Mouse (Mus musculus) MEL (cell line): ENCODE data around the gene Slitrk2. TPM values are rescaled to one million over a fixed set of nuclear protein-coding genes. Genes with fewer than 3 reads are reported as not detected.

ENCODE experiments used
- DNase-seq: peaks from one replicate; pipeline ENCODE4 v3.0.0; 2011; ENCODE audit warnings: low read depth, low spot score
- H3K27ac ChIP-seq: 2 replicates; pipeline ENCODE4 v1.5.1; 2012; ENCODE audit warnings: low read depth, mild to moderate bottlenecking, control low read depth, low read length, moderate library complexity; ENCODE audit not compliant: control insufficient read depth
- H3K27me3 ChIP-seq, 2 experiments: fragments of 150-350 bp in 1 of 2; sonication (generic) in 1 of 2; 2 replicates each; pipeline ENCODE4 v1.6.1; 2012; ENCODE audit warnings: low read length in 2 of 2, mild to moderate bottlenecking in 2 of 2, improper control_type of control experiment in 1 of 2, moderate library complexity in 1 of 2; ENCODE audit not compliant: insufficient read depth in 2 of 2, control insufficient read depth in 1 of 2
- H3K36me3 ChIP-seq, 2 experiments: 2 replicates each; pipeline ENCODE4 v1.6.1; 2012 to 2014; ENCODE audit warnings: low read length in 2 of 2, improper control_type of control experiment in 1 of 2, inconsistent platforms in 1 of 2, mild to moderate bottlenecking in 1 of 2; ENCODE audit not compliant: insufficient read depth in 2 of 2, control insufficient read depth in 1 of 2
- H3K4me1 ChIP-seq, 2 experiments: fragments of 150-350 bp in 1 of 2; sonication (generic) in 1 of 2; 2 replicates each; pipeline ENCODE4 v1.6.1; 2012; ENCODE audit warnings: low read length in 2 of 2, improper control_type of control experiment in 1 of 2, mild to moderate bottlenecking in 1 of 2; ENCODE audit not compliant: insufficient read depth in 2 of 2, control insufficient read depth in 1 of 2
- H3K4me3 ChIP-seq, 2 experiments: fragments of 150-350 bp in 1 of 2; sonication (generic) in 1 of 2; 2 replicates each; pipeline ENCODE4 v1.5.1; 2012; ENCODE audit warnings: low read depth in 2 of 2, low read length in 2 of 2, mild to moderate bottlenecking in 2 of 2, moderate library complexity in 2 of 2, control low read depth in 1 of 2, improper control_type of control experiment in 1 of 2; ENCODE audit not compliant: control insufficient read depth in 1 of 2, insufficient read depth in 1 of 2
- H3K79me2 ChIP-seq: 2 replicates; pipeline ENCODE4 v1.6.1; 2012; ENCODE audit warnings: mild to moderate bottlenecking, low read length, moderate library complexity; ENCODE audit not compliant: control insufficient read depth, poor library complexity, insufficient read depth
- H3K9ac ChIP-seq: 2 replicates; pipeline ENCODE4 v1.6.1; 2012; ENCODE audit warnings: low read depth, mild to moderate bottlenecking, control low read depth, low read length, moderate library complexity; ENCODE audit not compliant: control insufficient read depth, poor library complexity, severe bottlenecking
- H3K9me3 ChIP-seq: fragments of 150-350 bp; sonication (generic); replicated peaks from 2 replicates; pipeline ENCODE4 v1.6.1; 2012; ENCODE audit warnings: mild to moderate bottlenecking, low read length, improper control_type of control experiment, moderate library complexity; ENCODE audit not compliant: insufficient read depth
- CHD1 ChIP-seq: IDR thresholded peaks from 2 replicates; pipeline ENCODE4 v1.6.1; 2012; ENCODE audit warnings: low read depth, mild to moderate bottlenecking, inconsistent platforms, low read length, improper control_type of control experiment
- CHD2 ChIP-seq: IDR thresholded peaks from 2 replicates; pipeline ENCODE4 v1.6.1; 2011; ENCODE audit warnings: low read length, improper control_type of control experiment
- E2F4 ChIP-seq: IDR thresholded peaks from 2 replicates; pipeline ENCODE4 v1.6.1; 2011; ENCODE audit warnings: low read depth, low read length, improper control_type of control experiment, borderline replicate concordance
- ELF1 ChIP-seq: IDR thresholded peaks from 2 replicates; pipeline ENCODE4 v1.6.1; 2014; ENCODE audit warnings: low read depth, mild to moderate bottlenecking, inconsistent platforms, low read length, improper control_type of control experiment, moderate library complexity
- ETS1 ChIP-seq: IDR thresholded peaks from 2 replicates; pipeline ENCODE4 v1.6.1; 2012; ENCODE audit warnings: low read depth, mild to moderate bottlenecking, inconsistent platforms, low read length, improper control_type of control experiment, moderate library complexity
- GABPA ChIP-seq: IDR thresholded peaks from 2 replicates; pipeline ENCODE4 v1.6.1; 2012; ENCODE audit warnings: low read depth, mild to moderate bottlenecking, inconsistent platforms, low read length, improper control_type of control experiment, moderate library complexity
- JUND ChIP-seq: IDR thresholded peaks from 2 replicates; pipeline ENCODE4 v1.6.1; 2011; ENCODE audit warnings: low read depth, mild to moderate bottlenecking, improper control_type of control experiment, low read length
- KAT2A ChIP-seq: conservative IDR thresholded peaks from 2 replicates; pipeline ENCODE4 v1.6.1; 2012; ENCODE audit warnings: low read depth, low read length, improper control_type of control experiment, inconsistent platforms
- MAX ChIP-seq: IDR thresholded peaks from 2 replicates; pipeline ENCODE4 v1.6.1; 2011; ENCODE audit warnings: low read length, improper control_type of control experiment
- MAZ ChIP-seq: IDR thresholded peaks from 2 replicates; pipeline ENCODE4 v1.6.1; 2012; ENCODE audit warnings: low read depth, mild to moderate bottlenecking, inconsistent platforms, low read length, improper control_type of control experiment
- MXI1 ChIP-seq: IDR thresholded peaks from 2 replicates; pipeline ENCODE4 v1.6.1; 2011; ENCODE audit warnings: mild to moderate bottlenecking, low read depth, low read length, improper control_type of control experiment
- NELFE ChIP-seq: IDR thresholded peaks from 2 replicates; pipeline ENCODE4 v1.6.1; 2011; ENCODE audit warnings: low read depth, low read length, improper control_type of control experiment
- POLR2AphosphoS2 ChIP-seq: IDR thresholded peaks from 2 replicates; pipeline ENCODE4 v1.6.1; 2011; ENCODE audit warnings: low read length, improper control_type of control experiment
- POLR2AphosphoS5 ChIP-seq: IDR thresholded peaks from 2 replicates; pipeline ENCODE4 v1.6.1; 2012; ENCODE audit warnings: low read depth, borderline replicate concordance, mild to moderate bottlenecking, inconsistent platforms, low read length, moderate library complexity, mixed read lengths
- RCOR1 ChIP-seq: IDR thresholded peaks from 2 replicates; pipeline ENCODE4 v1.6.1; 2012; ENCODE audit warnings: low read depth, mild to moderate bottlenecking, inconsistent platforms, low read length, improper control_type of control experiment
- SIN3A ChIP-seq: IDR thresholded peaks from 2 replicates; pipeline ENCODE4 v1.6.1; 2012; ENCODE audit warnings: low read length, improper control_type of control experiment, inconsistent platforms
- TAL1 ChIP-seq: IDR thresholded peaks from 2 replicates; pipeline ENCODE4 v1.6.1; 2012; ENCODE audit warnings: mild to moderate bottlenecking, inconsistent platforms, low read length, moderate library complexity, mixed read lengths
- TBP ChIP-seq: IDR thresholded peaks from 2 replicates; pipeline ENCODE4 v1.8.0; 2011; ENCODE audit warnings: low read depth, low read length, improper control_type of control experiment
- TCF12 ChIP-seq: IDR thresholded peaks from 2 replicates; pipeline ENCODE4 v1.6.1; 2014; ENCODE audit warnings: low read depth, mild to moderate bottlenecking, inconsistent platforms, low read length, improper control_type of control experiment, moderate library complexity
- UBTF ChIP-seq: IDR thresholded peaks from 2 replicates; pipeline ENCODE4 v1.6.1; 2012; ENCODE audit warnings: low read depth, mild to moderate bottlenecking, inconsistent platforms, low read length, improper control_type of control experiment, moderate library complexity, borderline replicate concordance; ENCODE audit not compliant: insufficient read depth
- USF1 ChIP-seq: IDR thresholded peaks from 2 replicates; pipeline ENCODE4 v1.6.1; 2014; ENCODE audit warnings: low read depth, mild to moderate bottlenecking, inconsistent platforms, low read length, improper control_type of control experiment, moderate library complexity
- USF2 ChIP-seq, 2 experiments: IDR thresholded peaks; 2 replicates each; pipeline ENCODE4 v1.6.1; 2011 to 2012; ENCODE audit warnings: improper control_type of control experiment in 2 of 2, low read length in 2 of 2, borderline replicate concordance in 1 of 2, inconsistent platforms in 1 of 2, low read depth in 1 of 2, mild to moderate bottlenecking in 1 of 2; ENCODE audit not compliant: insufficient read depth in 1 of 2
- ZKSCAN1 ChIP-seq: IDR thresholded peaks from 2 replicates; pipeline ENCODE4 v1.6.1; 2012; ENCODE audit warnings: low read depth, mild to moderate bottlenecking, inconsistent platforms, low read length, improper control_type of control experiment, moderate library complexity
- ZNF384 ChIP-seq: IDR thresholded peaks from 2 replicates; pipeline ENCODE4 v1.6.1; 2012; ENCODE audit warnings: low read depth, mild to moderate bottlenecking, inconsistent platforms, low read length, improper control_type of control experiment
- polyA plus RNA-seq, 2 experiments: library from polyadenylated mRNA; stranded (reverse) in 1 of 2; unstranded in 1 of 2; fragments of >175 nt in 1 of 2; fragments of >200 nt in 1 of 2; gene quantifications; 2 replicates each; pipeline versions ENCODE4 v1.2.1 to v1.2.4; 2012; ENCODE audit warnings: low replicate concordance in 2 of 2, low read depth in 1 of 2; ENCODE audit not compliant: insufficient read length in 2 of 2, insufficient read depth in 1 of 2, missing spikeins in 1 of 2
- total RNA-seq: library from RNA; depleted of rRNA; stranded (reverse); fragments of 300-350 nt; gene quantifications from 2 replicates; pipeline ENCODE4 v1.2.3, GENCODE M21; 2012; rRNA removed

Gene Slitrk2
- total RNA-seq (not detected in 2 replicates), polyA plus RNA-seq (not detected)

- Histone ChIP-seq H3K4me3 (no peak within 1 kb of the TSS), H3K4me1 (no peaks in the 10 kb centered on the region), H3K79me2 (no peaks in the 10 kb centered on the region), H3K27ac (no peak within 1 kb of the TSS), H3K27me3 (no peaks in the 10 kb centered on the region), H3K9me3 (no peaks in the 10 kb centered on the region), H3K9ac (no peak within 1 kb of the TSS), H3K36me3 (no peaks in the 10 kb centered on the region)
- DNase-seq: no peak
- no peak for TF ChIP-seq MXI1
- TF ChIP-seq RCOR1: no peak
- no peak for TF ChIP-seq POLR2AphosphoS2
- TF ChIP-seq JUND: no peak
- TF ChIP-seq ELF1: no peak
- TF ChIP-seq MAZ: no peak
- no peak for TF ChIP-seq SIN3A
- no peak for TF ChIP-seq TCF12
- no peak for TF ChIP-seq ETS1
- TF ChIP-seq POLR2AphosphoS5: no peak
- no peak for TF ChIP-seq TBP
- TF ChIP-seq USF2 (IDR thresholded peaks at IDR 0.05; ENCODE audit: borderline replicate concordance in 1 of 2, insufficient read depth in 1 of 2, low read depth in 1 of 2, low read length in 2 of 2): no peak
- no peak for TF ChIP-seq CHD2
- no peak for TF ChIP-seq GABPA
- TF ChIP-seq NELFE: no peak
- TF ChIP-seq CHD1: no peak
- TF ChIP-seq ZKSCAN1: no peak
- TF ChIP-seq KAT2A: no peak
- no peak for TF ChIP-seq TAL1
- no peak for TF ChIP-seq ZNF384
Observed at GRCm38 (mm10) chrX:66648911-66649620, at the start of gene Slitrk2. Gene Slitrk2 (plus strand): TSS chrX:66649318.

GRCm38 (mm10) chrX:66605490-66605889 is 43.6 kb upstream of the Slitrk2 start:
- Histone ChIP-seq H3K4me1 (no peaks in the 10 kb centered on the region), H3K27me3 (no peaks in the 10 kb centered on the region), H3K79me2 (no peaks in the 10 kb centered on the region), H3K4me3 (no peak overlapping the region), H3K9ac (no peak overlapping the region), H3K36me3 (no peaks in the 10 kb centered on the region), H3K9me3 (no peaks in the 10 kb centered on the region), H3K27ac (no peak overlapping the region)
- no peak for TF ChIP-seq CHD1
- TF ChIP-seq UBTF: no peak
- no peak for TF ChIP-seq SIN3A
- TF ChIP-seq POLR2AphosphoS5: no peak
- no peak for TF ChIP-seq TCF12
- TF ChIP-seq MXI1: no peak
- no peak for TF ChIP-seq MAZ
- TF ChIP-seq MAX: no peak
- TF ChIP-seq ELF1: no peak
- no peak for TF ChIP-seq USF1
- no peak for TF ChIP-seq E2F4
- no peak for TF ChIP-seq USF2 (IDR thresholded peaks at IDR 0.05; ENCODE audit: borderline replicate concordance in 1 of 2, insufficient read depth in 1 of 2, low read depth in 1 of 2, low read length in 2 of 2)
- no peak for DNase-seq
